Mouse (Mus musculus) hindbrain, embryonic 12.5 days (tissue): ENCODE results near the gene Fam107b. TPM values are rescaled to one million over a fixed set of nuclear protein-coding genes. Genes with fewer than 3 reads are reported as not detected.

Experiments
- ATAC-seq: fragments of 200-750 bp; cut with Nextera tagmentation; 2 replicates; pipeline ENCODE4 v1.8.0; 2017; ENCODE audit warnings: moderate TSS enrichment; ENCODE audit not compliant: low FRiP score
- H3K27ac ChIP-seq: fragments of 300-500 bp; sonication (generic); 2 replicates; pipeline ENCODE4 v1.5.1; 2016; ENCODE audit warnings: mild to moderate bottlenecking
- H3K27me3 ChIP-seq: fragments of 300-500 bp; sonication (generic); 2 replicates; pipeline ENCODE4 v1.6.1; 2016; ENCODE audit warnings: mild to moderate bottlenecking
- H3K36me3 ChIP-seq: fragments of 300-500 bp; sonication (generic); 2 replicates; pipeline ENCODE4 v1.6.1; 2016; ENCODE audit warnings: mild to moderate bottlenecking
- H3K4me1 ChIP-seq: fragments of 300-500 bp; sonication (generic); 2 replicates; pipeline ENCODE4 v1.6.1; 2016
- H3K4me2 ChIP-seq: fragments of 300-500 bp; sonication (generic); replicated peaks from 2 replicates; pipeline ENCODE4 v1.6.1; 2016; ENCODE audit warnings: mild to moderate bottlenecking
- H3K4me3 ChIP-seq: fragments of 300-500 bp; sonication (generic); 2 replicates; pipeline ENCODE4 v1.5.1; 2016; ENCODE audit warnings: mild to moderate bottlenecking
- H3K9ac ChIP-seq: fragments of 300-500 bp; sonication (generic); 2 replicates; pipeline ENCODE4 v1.6.1; 2016; ENCODE audit warnings: mild to moderate bottlenecking, moderate library complexity
- H3K9me3 ChIP-seq: fragments of 300-500 bp; sonication (generic); replicated peaks from 2 replicates; pipeline ENCODE4 v1.6.1; 2016; ENCODE audit warnings: mild to moderate bottlenecking
- WGBS: fragments of 180-500 bp; shearing (Covaris S2); methylation state at CpG from one replicate; pipeline ENCODE4 v1.1.7; 2016; 5-methylcytosine and 5-hydroxymethylcytosine counted together
- polyA plus RNA-seq: library from polyadenylated mRNA; unstranded; fragments of >200 nt; fragmentation: Nextera tagmentation; extraction: Ambion mirVana; gene quantifications from 2 replicates; pipeline ENCODE4 v1.2.1, GENCODE M21; 2016

Fam107b gene
- polyA plus RNA-seq, 1 experiment from 2014 or later: 48.4 TPM

DNA sequence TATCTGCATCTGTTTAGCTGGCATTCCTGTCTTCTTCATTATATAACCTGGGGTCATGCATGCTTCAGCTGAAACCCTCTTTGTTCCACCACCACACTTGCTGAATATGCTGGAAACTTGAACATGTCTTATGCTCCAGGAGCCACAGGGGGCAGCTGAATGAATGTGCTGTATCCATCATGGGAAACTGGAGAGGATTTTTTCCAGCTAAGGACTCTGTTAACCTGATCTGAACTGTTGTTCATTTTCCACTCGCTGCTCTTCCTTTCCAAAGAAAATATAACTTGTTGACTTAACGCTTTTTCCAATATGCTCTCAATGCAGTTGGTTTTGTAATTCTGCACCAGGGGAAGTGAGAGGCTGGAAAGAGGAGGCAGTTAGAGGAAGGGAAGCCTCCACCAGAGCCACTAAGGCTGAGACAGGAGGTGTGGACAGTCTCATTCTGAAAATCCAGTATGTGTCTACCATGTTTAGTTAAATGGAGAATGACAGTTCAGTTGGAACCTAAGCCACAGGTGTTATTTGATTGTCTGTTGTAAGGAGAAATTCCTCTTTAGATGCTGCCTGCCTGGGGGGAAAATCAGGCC, 9.1 kb downstream of the Fam107b start:
- H3K27ac ChIP-seq: no peak overlapping the region
- no peaks in the 10 kb centered on the region for H3K4me1 ChIP-seq
- no peaks in the 10 kb centered on the region for H3K36me3 ChIP-seq
- no peak overlapping the region for H3K4me2 ChIP-seq
- no peaks in the 10 kb centered on the region for H3K9me3 ChIP-seq
- no peak for ATAC-seq
- H3K27me3 ChIP-seq: no peaks in the 10 kb centered on the region
- no peak overlapping the region for H3K4me3 ChIP-seq
- WGBS: 70% methylated on average over 2 of the region's 2 CpGs
- H3K9ac ChIP-seq: no peak overlapping the region

DNA sequence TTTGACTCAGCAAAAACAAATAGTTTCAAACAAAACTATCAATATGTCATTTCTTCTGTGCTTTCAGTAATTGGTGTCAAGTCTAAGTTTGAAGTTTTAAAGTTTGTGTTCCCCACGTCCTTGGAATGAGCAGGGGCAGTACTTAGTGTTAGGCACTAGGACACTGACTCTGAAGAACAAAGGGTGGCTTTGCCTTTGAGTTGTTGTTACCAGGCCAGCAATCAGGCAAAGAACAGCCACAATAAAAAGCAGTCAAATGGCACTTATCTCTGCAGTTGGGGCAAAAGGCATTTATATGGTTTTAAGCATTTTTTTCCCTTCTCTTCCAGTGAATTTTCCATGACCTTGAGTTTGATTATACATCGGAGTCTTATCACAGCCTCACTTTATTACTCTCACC, 12.5 kb downstream of the Fam107b start:
- Histone ChIP-seq H3K36me3 (no peaks in the 10 kb centered on the region), H3K9ac (no peak overlapping the region), H3K27me3 (no peaks in the 10 kb centered on the region), H3K4me2 (no peak overlapping the region), H3K4me3 (no peak overlapping the region), H3K9me3 (no peaks in the 10 kb centered on the region), H3K27ac (no peak overlapping the region), H3K4me1 (no peaks in the 10 kb centered on the region)
- no peak for ATAC-seq
- WGBS: 81% methylated on average over 2 of the region's 2 CpGs

DNA sequence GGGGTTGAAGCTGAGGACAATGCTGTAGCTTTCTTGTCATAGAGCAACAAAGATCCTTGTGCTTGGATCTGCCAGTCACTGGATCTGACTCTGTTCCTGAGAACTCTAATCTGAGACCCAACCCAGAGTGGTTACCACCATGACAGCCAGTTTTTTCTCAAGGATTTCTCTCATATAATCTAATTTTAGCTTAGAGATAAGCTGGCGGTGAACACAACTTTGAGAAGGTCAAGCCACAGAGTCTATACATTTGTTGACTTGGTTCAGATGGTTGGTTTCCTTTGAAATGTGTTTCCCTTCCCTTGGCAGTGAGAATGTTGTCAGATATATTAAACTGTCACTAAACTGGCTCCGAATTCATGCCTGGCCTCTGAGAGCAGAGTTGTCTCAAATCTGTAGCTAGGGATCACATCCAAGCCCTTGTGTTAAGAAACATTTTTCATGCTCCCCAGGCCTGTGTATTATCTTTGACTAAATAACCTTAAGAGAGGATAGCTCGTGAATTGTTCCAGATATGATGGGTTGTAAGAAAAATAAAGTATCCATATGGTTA, 15.0 kb downstream of the Fam107b start:
- H3K4me1 ChIP-seq: no peaks in the 10 kb centered on the region
- no peak overlapping the region for H3K4me2 ChIP-seq
- 91% methylated on average over 3 of the region's 3 CpGs for WGBS
- H3K27me3 ChIP-seq: no peaks in the 10 kb centered on the region
- no peak for ATAC-seq
- no peaks in the 10 kb centered on the region for H3K9me3 ChIP-seq
- H3K27ac ChIP-seq: no peak overlapping the region
- H3K4me3 ChIP-seq: no peak overlapping the region
- no peaks in the 10 kb centered on the region for H3K36me3 ChIP-seq
- no peak overlapping the region for H3K9ac ChIP-seq

DNA sequence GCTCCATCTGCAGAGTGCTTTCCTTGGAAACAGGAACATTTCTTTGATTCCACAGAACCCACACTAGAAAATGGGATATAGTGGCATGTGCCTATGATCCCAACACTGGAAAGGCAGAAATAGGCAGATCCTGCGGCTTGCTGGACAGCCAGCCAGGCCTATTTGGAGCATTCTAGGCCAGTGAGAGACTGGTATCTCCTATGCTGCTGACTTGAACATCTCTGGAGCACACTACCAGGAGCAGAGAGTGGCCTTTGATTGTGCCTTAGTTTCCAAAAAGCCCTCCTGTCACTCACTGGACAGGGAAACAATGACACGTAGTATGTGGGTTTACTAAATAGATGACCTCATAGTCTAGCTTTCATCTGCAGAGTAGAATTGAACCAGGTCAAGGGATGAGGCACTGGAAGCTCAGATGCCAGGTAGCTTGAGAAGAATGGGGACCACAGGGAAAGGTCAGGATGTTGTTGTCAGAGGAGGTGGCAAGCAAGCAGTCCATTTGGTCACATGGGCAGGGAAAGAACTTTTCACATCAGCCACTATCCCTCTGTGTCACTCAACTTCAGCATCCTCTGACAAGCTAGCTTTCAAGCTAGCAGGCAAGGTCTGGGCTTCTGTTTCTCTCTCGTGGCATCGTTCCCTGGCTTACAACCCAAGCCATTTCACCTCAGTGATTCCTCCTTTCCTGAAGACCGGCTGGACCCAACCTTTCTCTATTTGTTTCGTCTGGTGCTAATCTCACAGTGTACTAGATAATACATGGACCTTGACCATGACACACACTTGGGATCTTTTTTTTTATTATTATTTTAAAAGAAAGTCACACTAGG, 20.0 kb downstream of the Fam107b start:
- 88% methylated on average over 6 of the region's 6 CpGs for WGBS
- H3K36me3 ChIP-seq: no peaks in the 10 kb centered on the region
- no peak overlapping the region for H3K4me3 ChIP-seq
- no peak overlapping the region for H3K9ac ChIP-seq
- no peak overlapping the region for H3K27ac ChIP-seq
- ATAC-seq: no peak
- H3K27me3 ChIP-seq: no peaks in the 10 kb centered on the region
- 0 out of 2 replicates have a peak, but pooled peaks cover under 1% of the 10 kb centered on the region for H3K9me3 ChIP-seq
- H3K4me2 ChIP-seq: no peak overlapping the region
- H3K4me1 ChIP-seq: no peaks in the 10 kb centered on the region

DNA sequence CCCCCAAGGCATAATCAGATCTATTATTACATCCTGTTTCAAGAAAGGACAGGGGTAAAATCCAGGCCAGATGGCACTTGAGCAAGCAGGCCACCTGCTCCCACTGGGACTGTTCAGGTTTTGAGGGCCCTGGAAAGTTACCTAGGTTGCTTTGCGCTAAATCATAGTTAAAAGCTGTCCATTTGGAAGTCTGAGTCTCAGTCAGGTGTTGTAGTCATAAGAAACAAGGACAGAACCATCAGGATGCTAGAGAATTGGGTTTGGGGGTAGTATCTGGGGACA, 20.6 kb downstream of the Fam107b start:
- Histone ChIP-seq H3K4me3 (no peak overlapping the region), H3K27me3 (no peaks in the 10 kb centered on the region), H3K4me2 (no peak overlapping the region), H3K9ac (no peak overlapping the region), H3K9me3 (0 out of 2 replicates have a peak, but pooled peaks cover 2% of the 10 kb centered on the region), H3K36me3 (no peaks in the 10 kb centered on the region), H3K4me1 (no peaks in the 10 kb centered on the region), H3K27ac (no peak overlapping the region)
- WGBS: 88% methylated on average over 1 of the region's 1 CpGs
- no peak for ATAC-seq

DNA sequence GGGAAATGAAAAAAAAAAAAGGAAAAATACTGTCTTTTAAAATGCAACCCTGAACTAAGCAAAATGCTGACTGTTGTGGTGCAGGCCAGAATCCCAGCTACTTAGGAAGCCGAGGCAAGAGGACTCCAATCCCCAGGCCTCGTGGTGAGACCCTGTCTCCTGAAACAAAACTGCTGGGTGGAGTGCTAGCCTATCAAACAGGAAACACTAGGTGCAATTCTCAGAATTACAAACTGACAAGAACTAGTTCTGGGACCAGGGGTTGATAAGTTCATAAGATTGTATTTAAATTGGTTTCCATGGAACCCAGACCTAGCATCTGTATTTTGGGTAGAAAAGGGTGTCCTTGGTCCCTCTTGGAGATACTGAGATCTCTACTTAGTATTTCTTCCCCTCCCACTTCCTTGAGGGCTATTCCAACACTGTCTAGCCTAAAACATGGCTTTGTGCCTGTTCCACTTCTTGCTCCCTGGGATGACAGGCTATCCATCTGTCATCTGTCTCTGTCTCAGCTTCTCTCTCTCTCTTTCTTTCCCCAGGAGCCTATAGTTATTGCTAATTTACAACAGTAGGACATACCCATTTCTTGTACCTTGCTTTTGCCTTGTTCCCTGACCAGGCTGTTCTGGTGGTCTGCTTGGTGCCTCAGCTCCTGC, 24.5 kb downstream of the Fam107b start:
- Histone ChIP-seq H3K4me2 (no peak overlapping the region), H3K36me3 (no peaks in the 10 kb centered on the region), H3K4me3 (no peak overlapping the region), H3K27ac (no peak overlapping the region), H3K27me3 (no peaks in the 10 kb centered on the region), H3K4me1 (no peaks in the 10 kb centered on the region), H3K9ac (no peak overlapping the region), H3K9me3 (0 out of 2 replicates have a peak, but pooled peaks cover 6% of the 10 kb centered on the region)
- WGBS: 69% methylated on average over 2 of the region's 2 CpGs
- no peak for ATAC-seq

DNA sequence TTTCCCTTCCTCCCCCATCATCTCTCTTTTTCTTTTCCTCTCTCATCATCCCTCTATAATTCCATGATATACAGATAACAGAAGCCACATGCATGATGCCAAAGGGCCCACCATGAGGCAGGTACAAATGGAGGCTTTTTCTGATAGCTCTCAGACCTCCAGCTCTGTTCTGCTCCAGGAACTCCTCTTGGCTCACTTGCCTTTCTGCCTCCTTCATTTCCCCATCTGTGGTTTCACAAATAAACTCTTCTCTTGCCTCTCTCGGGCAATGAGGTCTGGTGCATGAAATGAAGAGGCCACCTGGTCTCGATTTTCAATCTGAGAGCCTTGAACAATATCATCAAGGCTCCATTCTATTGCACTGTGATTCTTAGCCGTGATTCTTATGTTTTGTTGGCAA, 30.1 kb downstream of the Fam107b start:
- Histone ChIP-seq H3K4me1 (no peaks in the 10 kb centered on the region), H3K27me3 (no peaks in the 10 kb centered on the region), H3K36me3 (no peaks in the 10 kb centered on the region), H3K27ac (no peak overlapping the region), H3K9ac (no peak overlapping the region), H3K9me3 (0 out of 2 replicates have a peak, but pooled peaks cover 4% of the 10 kb centered on the region), H3K4me2 (no peak overlapping the region), H3K4me3 (no peak overlapping the region)
- 72% methylated on average over 3 of the region's 3 CpGs for WGBS
- ATAC-seq: no peak

DNA sequence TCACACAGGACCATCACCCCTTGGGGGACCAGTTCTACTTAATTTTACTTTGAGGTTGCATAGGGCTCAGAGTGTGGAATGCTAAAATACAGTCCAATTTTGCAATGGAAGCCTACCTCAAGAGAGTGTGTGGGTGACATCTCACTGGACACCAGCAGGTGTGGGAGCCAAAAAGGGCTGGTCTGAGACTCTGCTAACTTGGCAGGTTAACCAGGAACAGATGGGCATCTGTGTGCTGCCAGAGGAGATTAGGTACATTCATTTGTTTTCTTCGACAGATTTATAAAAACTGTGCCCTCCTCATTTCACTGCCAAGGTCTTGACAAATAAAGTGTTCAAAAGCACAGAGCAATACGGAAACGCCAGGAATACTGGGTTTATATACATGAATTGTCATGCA, 32.3 kb downstream of the Fam107b start:
- H3K4me2 ChIP-seq: no peak overlapping the region
- H3K27me3 ChIP-seq: no peaks in the 10 kb centered on the region
- H3K9me3 ChIP-seq: no peaks in the 10 kb centered on the region
- H3K27ac ChIP-seq: no peak overlapping the region
- ATAC-seq: no peak
- no peak overlapping the region for H3K4me3 ChIP-seq
- WGBS: 90% methylated on average over 3 of the region's 3 CpGs
- H3K36me3 ChIP-seq: no peaks in the 10 kb centered on the region
- H3K9ac ChIP-seq: no peak overlapping the region
- no peaks in the 10 kb centered on the region for H3K4me1 ChIP-seq

DNA sequence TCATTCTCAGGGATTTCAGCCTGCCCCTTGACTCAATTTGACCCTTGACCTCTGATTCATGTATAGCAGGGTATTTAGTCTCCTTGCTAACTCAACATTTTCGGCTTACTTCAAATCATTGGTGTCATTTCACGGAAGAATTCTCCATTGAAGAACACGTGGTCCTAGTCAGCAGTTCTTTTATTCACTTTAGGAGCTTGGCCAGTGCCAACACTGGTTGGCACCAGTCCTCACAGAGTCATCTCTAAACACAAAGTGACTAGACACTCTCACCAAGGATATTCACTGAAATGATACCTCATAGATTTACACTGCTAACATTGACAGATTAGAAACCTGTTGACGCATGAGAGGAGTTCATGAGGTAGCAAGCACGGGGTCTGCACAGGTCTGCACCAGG, 32.9 kb downstream of the Fam107b start:
- H3K36me3 ChIP-seq: no peaks in the 10 kb centered on the region
- no peaks in the 10 kb centered on the region for H3K27me3 ChIP-seq
- H3K9me3 ChIP-seq: no peaks in the 10 kb centered on the region
- H3K9ac ChIP-seq: no peak overlapping the region
- H3K4me3 ChIP-seq: no peak overlapping the region
- no peak overlapping the region for H3K27ac ChIP-seq
- no peaks in the 10 kb centered on the region for H3K4me1 ChIP-seq
- no peak overlapping the region for H3K4me2 ChIP-seq
- ATAC-seq: no peak
- WGBS: 88% methylated on average over 5 of the region's 5 CpGs

DNA sequence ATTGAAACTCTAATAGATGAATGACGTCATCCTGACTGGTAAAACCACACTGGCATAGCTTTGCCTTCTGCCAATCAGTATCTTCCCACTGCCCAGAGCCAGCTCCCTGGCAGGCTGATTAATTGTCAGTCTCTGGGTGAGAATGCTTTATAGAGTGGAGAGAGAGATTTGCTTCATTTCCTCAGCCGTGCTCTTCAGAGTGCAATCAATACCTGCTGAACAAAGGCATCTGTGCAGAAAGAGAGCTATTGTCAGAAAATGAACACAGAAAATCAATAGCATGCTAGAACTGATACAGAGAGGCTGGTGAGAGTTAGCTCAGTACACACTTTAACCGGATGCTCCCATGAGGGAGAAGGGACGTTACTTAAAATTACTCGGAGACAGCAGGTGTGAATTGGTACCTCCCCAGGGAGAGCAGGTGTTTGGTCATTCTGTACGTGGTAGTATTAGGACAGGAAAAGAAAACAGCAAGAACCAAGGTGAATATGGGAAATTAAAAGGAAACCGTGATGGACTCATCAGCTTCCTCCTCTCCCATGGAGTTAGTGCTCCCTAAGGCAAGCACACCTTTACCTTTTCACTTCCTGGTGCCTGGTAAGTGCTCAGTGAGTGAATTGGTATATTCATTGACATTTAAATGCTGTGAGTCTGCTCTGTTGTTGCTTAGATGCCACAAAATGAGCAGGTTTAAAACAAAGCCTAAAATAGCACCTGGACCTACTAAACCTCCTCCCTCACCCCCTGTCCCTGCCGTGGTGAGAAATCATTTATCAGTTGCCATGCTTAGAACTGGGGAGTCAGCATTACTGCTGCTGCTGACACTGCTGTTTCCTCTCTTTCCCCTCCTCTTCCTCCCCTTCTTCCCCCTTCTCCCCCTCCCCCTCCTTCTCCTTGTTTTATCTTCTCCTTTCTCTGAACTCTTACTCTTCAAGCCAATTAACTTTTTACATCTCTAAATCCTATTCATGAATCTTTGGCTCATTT, 38.9 kb downstream of the Fam107b start:
- no peaks in the 10 kb centered on the region for H3K4me1 ChIP-seq
- no peaks in the 10 kb centered on the region for H3K36me3 ChIP-seq
- H3K4me2 ChIP-seq: no peak overlapping the region
- no peaks in the 10 kb centered on the region for H3K9me3 ChIP-seq
- no peaks in the 10 kb centered on the region for H3K27me3 ChIP-seq
- no peak overlapping the region for H3K4me3 ChIP-seq
- no peak overlapping the region for H3K9ac ChIP-seq
- WGBS: 48% methylated on average over 8 of the region's 8 CpGs
- peak; percentile 66; the same call in 1 of the 2 replicates for ATAC-seq
- H3K27ac ChIP-seq: no peak overlapping the region

DNA sequence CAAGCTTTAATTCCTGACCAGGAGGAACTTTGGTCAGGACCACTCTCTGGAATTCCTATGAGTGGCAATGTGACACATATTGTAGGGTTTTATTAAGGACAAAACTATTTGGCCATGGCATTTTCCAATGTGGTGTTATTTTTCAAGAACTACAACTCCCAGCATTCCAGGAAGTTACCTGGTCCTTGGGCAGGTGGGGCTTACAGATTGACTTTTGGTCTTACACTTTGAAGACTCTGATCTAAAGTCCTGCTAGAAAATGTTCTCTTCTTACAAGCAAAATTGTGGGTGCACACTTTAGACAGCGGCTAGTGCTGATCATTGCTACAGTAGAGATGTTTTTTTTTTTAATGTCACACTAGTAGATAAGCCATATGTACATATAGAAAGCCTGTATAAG, 48.2 kb downstream of the Fam107b start:
- Histone ChIP-seq H3K27ac (no peak overlapping the region), H3K4me2 (no peak overlapping the region), H3K36me3 (no peaks in the 10 kb centered on the region), H3K4me3 (no peak overlapping the region), H3K4me1 (no peaks in the 10 kb centered on the region), H3K27me3 (no peaks in the 10 kb centered on the region), H3K9ac (no peak overlapping the region), H3K9me3 (no peaks in the 10 kb centered on the region)
- no peak for ATAC-seq
- 95% methylated on average over 1 of the region's 1 CpGs for WGBS

DNA sequence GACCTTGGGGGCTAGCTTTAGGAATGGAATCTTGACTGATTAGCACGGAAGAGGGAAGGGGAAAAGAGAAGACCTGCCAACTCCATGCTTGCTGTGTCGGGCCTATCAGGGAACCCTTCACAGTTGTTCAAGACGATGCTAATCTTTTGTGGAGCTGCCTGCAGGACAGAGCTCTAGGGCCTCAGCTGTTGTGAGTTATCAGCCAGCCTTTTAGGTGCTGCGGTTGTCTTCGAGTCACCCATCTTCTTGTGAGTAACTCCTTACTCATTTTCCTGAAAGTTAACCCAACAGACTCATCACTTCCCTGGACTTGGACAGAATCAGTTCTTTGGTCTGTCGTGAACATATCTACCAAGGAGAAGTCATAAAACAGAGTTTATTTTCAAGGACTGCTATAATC, 51.3 kb downstream of the Fam107b start:
- WGBS: 92% methylated on average over 6 of the region's 6 CpGs
- H3K27me3 ChIP-seq: no peaks in the 10 kb centered on the region
- H3K9me3 ChIP-seq: no peaks in the 10 kb centered on the region
- H3K27ac ChIP-seq: no peak overlapping the region
- H3K9ac ChIP-seq: no peak overlapping the region
- H3K4me3 ChIP-seq: no peak overlapping the region
- ATAC-seq: no peak
- H3K4me2 ChIP-seq: no peak overlapping the region
- H3K36me3 ChIP-seq: no peaks in the 10 kb centered on the region
- no peaks in the 10 kb centered on the region for H3K4me1 ChIP-seq
